In genomic region chr4:124703406-124703805, GRCm38 (mm10) we compare ENCODE assay signal across 8 mouse cellular contexts. TPM values are rescaled to one million over a fixed set of nuclear protein-coding genes. Genes with fewer than 3 reads are reported as not detected.
DNase-seq lines count a peak whose midpoint lies in the region; ATAC-seq and TF ChIP-seq lines count a peak whose summit lies in the region.

No protein-coding gene starts in this region.

- H3K4me3 ChIP-seq in ES-Bruce4 (ENCODE audit: low read depth, low read length), result no peak overlapping the region
- peak overlapping the region; percentile 10; the same call in 1 of the 2 replicates for H3K4me3 ChIP-seq in limb, embryonic 11.5 days (ENCODE audit: low read depth, low read length)

- peak; percentile 34 for DNase-seq in embryo, embryonic 9.5 days (ENCODE audit: extremely low spot score)
- no peak for DNase-seq in embryo, embryonic 10 days (ENCODE audit: low spot score)
- peak; percentile 36 to 43 for DNase-seq in gastrocnemius, postnatal 36 days
- peak; percentile 24 for DNase-seq in limb, embryonic 11.5 days (ENCODE audit: low spot score)
- peak; percentile 45 for DNase-seq in thymus, postnatal 25 days
- DNase-seq in retina, postnatal 1 day, result no peak
- DNase-seq in ovary, adult 18-20 months (ENCODE audit: low spot score), result no peak

- no peaks in the 10 kb centered on the region for H3K27me3 ChIP-seq in ES-Bruce4 (ENCODE audit: control insufficient read depth, insufficient read depth, low read length, poor library complexity, severe bottlenecking)
- H3K27me3 ChIP-seq in limb, embryonic 11.5 days (ENCODE audit: control insufficient read depth, insufficient read depth, low read length), result no peaks in the 10 kb centered on the region

- H3K27ac ChIP-seq in ES-Bruce4 (ENCODE audit: insufficient read depth, low read length), result peak overlapping the region; percentile 38; the same call in 1 of the 2 replicates
- H3K27ac ChIP-seq in limb, embryonic 11.5 days (replicated peaks; ENCODE audit: low read depth, low read length), result peak overlapping the region; percentile 90

- 13% methylated on average over 2 of the region's 2 CpGs for WGBS in limb, embryonic 11.5 days

- no peaks in the 10 kb centered on the region for H3K9me3 ChIP-seq in ES-Bruce4 (replicated peaks; ENCODE audit: control insufficient read depth, insufficient read depth, low read length, poor library complexity, severe bottlenecking)
- H3K9me3 ChIP-seq in limb, embryonic 11.5 days (ENCODE audit: control insufficient read depth, low read length), result no peaks in the 10 kb centered on the region

- H3K4me1 ChIP-seq in ES-Bruce4 (ENCODE audit: control insufficient read depth, insufficient read depth, low read length), result peaks cover 10% of the 10 kb centered on the region
- H3K4me1 ChIP-seq in limb, embryonic 11.5 days (ENCODE audit: control insufficient read depth, insufficient read depth, low read length), result peaks cover 50% of the 10 kb centered on the region

- H3K36me3 ChIP-seq in ES-Bruce4 (ENCODE audit: control insufficient read depth, insufficient read depth, low read length, poor library complexity, severe bottlenecking), result no peaks in the 10 kb centered on the region
- H3K36me3 ChIP-seq in limb, embryonic 11.5 days (ENCODE audit: control insufficient read depth, insufficient read depth, low read length), result no peaks in the 10 kb centered on the region

- intact Hi-C loops in gastrocnemius, postnatal 36 days (cut with DNase I), result no loop called here

- H3K4me2 ChIP-seq in limb, embryonic 11.5 days (ENCODE audit: low read depth, severe bottlenecking), result peak overlapping the region; percentile 39; the same call in 1 of the 2 replicates

- ATAC-seq in limb, embryonic 11.5 days (ENCODE audit: insufficient number of reproducible peaks, low FRiP score, low TSS enrichment, low read depth), result no peak

- TF ChIP-seq CTCF in ES-Bruce4 (IDR thresholded peaks at IDR 0.05; ENCODE audit: low read depth, low read length), result no peak

- H3K9ac ChIP-seq in ES-Bruce4 (ENCODE audit: low read depth, poor library complexity, severe bottlenecking), result no peak overlapping the region
- 0 out of 2 replicates have a peak overlapping the region, but pooled peaks have one; percentile 32 for H3K9ac ChIP-seq in limb, embryonic 11.5 days (ENCODE audit: low read length)

- no peak for TF ChIP-seq POLR2A in ES-Bruce4 (IDR thresholded peaks at IDR 0.05; ENCODE audit: insufficient read depth, low read length)

- TF ChIP-seq EP300 in ES-Bruce4 (IDR thresholded peaks at IDR 0.05; ENCODE audit: insufficient read depth, low read depth, low read length), result no peak

RNA-seq across cellular contexts. Expression of gene Fhl3, which starts 2.9 kb away (rescaled TPM):
- polyA plus RNA-seq in ES-Bruce4 (2011; ENCODE audit: insufficient read depth, insufficient read length, low read depth, missing spikeins), result 11.4 and 14.0 TPM in 2 replicates
- total RNA-seq in gastrocnemius, postnatal 36 days (2021), result 100 to 1,000 TPM; 216 to 338 TPM
- 11.5 and 11.6 TPM in 2 replicates for polyA plus RNA-seq in limb, embryonic 11.5 days (2014; fragmentation: Nextera tagmentation; extraction: Ambion mirVana)

RNA-seq across cellular contexts. Expression of gene Utp11, which starts 10.0 kb away (rescaled TPM):
- 56.9 and 60.4 TPM in 2 replicates for polyA plus RNA-seq in ES-Bruce4 (2011; ENCODE audit: insufficient read depth, insufficient read length, low read depth, missing spikeins)
- total RNA-seq in gastrocnemius, postnatal 36 days (2021), result 10 to 100 TPM; 15.4 to 16.7 TPM
- polyA plus RNA-seq in limb, embryonic 11.5 days (2014; fragmentation: Nextera tagmentation; extraction: Ambion mirVana), result 78.9 TPM in 2 replicates

RNA-seq across cellular contexts. Expression of gene Sf3a3, which starts 11.2 kb away (rescaled TPM):
- 110 and 127 TPM in 2 replicates for polyA plus RNA-seq in ES-Bruce4 (2011; ENCODE audit: insufficient read depth, insufficient read length, low read depth, missing spikeins)
- total RNA-seq in gastrocnemius, postnatal 36 days (2021), result 10 to 100 TPM; 10.1 to 12.8 TPM
- polyA plus RNA-seq in limb, embryonic 11.5 days (2014; fragmentation: Nextera tagmentation; extraction: Ambion mirVana), result 250 and 252 TPM in 2 replicates

RNA-seq across cellular contexts. Expression of gene Inpp5b, which starts 38.2 kb away (rescaled TPM):
- polyA plus RNA-seq in ES-Bruce4 (2011; ENCODE audit: insufficient read depth, insufficient read length, low read depth, missing spikeins), result 21.7 and 27.0 TPM in 2 replicates
- 10 to 100 TPM; 10.8 to 11.0 TPM for total RNA-seq in gastrocnemius, postnatal 36 days (2021)
- 22.3 and 26.1 TPM in 2 replicates for polyA plus RNA-seq in limb, embryonic 11.5 days (2014; fragmentation: Nextera tagmentation; extraction: Ambion mirVana)

RNA-seq across cellular contexts. Expression of gene Pou3f1, which starts 46.8 kb away (rescaled TPM):
- polyA plus RNA-seq in ES-Bruce4 (2011; ENCODE audit: insufficient read depth, insufficient read length, low read depth, missing spikeins), result 12.8 and 14.9 TPM in 2 replicates
- total RNA-seq in gastrocnemius, postnatal 36 days (2021), result under 1 TPM; 0.31 to 0.52 TPM
- 0.27 and 0.60 TPM in 2 replicates for polyA plus RNA-seq in limb, embryonic 11.5 days (2014; fragmentation: Nextera tagmentation; extraction: Ambion mirVana)

Comparison
In these comparisons a context has a peak if more than half of its experiments do, and no peak if none do; other contexts are left out.
1. DNase-seq: peak in embryo, embryonic 9.5 days (single experiment), gastrocnemius, postnatal 36 days (2 of 2), limb, embryonic 11.5 days (single experiment) and thymus, postnatal 25 days (single experiment); none in embryo, embryonic 10 days (single experiment), retina, postnatal 1 day (single experiment) and ovary, adult 18-20 months (single experiment).